Mouse (Mus musculus): ENCODE results near the gene Fgf12. TPM values are rescaled to one million over a fixed set of nuclear protein-coding genes. Genes with fewer than 3 reads are reported as not detected.
A peak's percentile ranks its signal among the peaks of the same experiment; 100 is the strongest.

The Fgf12 gene
- polyA plus RNA-seq, 1 experiment, result 73.5 TPM

- Histone ChIP-seq H3K27ac (ENCODE audit: insufficient read depth, low read depth, low read length) (no peak overlapping the region), H3K4me1 (ENCODE audit: control insufficient read depth, insufficient read depth, low read length) (peaks cover 4% of the 10 kb centered on the region; the same call in 1 of the 2 replicates), H3K4me3 (ENCODE audit: insufficient read depth, low read depth, low read length) (no peak overlapping the region)
- WGBS, result 96% methylated on average over 6 of the region's 6 CpGs
- TF ChIP-seq POLR2A (IDR thresholded peaks at IDR 0.05; ENCODE audit: insufficient read depth, low read depth, low read length), result no peak
- TF ChIP-seq CTCF (IDR thresholded peaks at IDR 0.05; ENCODE audit: insufficient read depth, low read depth, low read length), result no peak
These were observed 160.4 kb downstream of the Fgf12 start for GRCm38 (mm10) chr16:28592466-28592865.

- 61% methylated on average over 9 of the region's 9 CpGs for WGBS
- Histone ChIP-seq H3K4me3 (ENCODE audit: insufficient read depth, low read depth, low read length) (no peak overlapping the region), H3K4me1 (ENCODE audit: control insufficient read depth, insufficient read depth, low read length) (peaks cover 4% of the 10 kb centered on the region; the same call in 1 of the 2 replicates), H3K27ac (ENCODE audit: insufficient read depth, low read depth, low read length) (no peak overlapping the region)
- no peak for TF ChIP-seq CTCF (IDR thresholded peaks at IDR 0.05; ENCODE audit: insufficient read depth, low read depth, low read length)
- TF ChIP-seq POLR2A (IDR thresholded peaks at IDR 0.05; ENCODE audit: insufficient read depth, low read depth, low read length), result no peak
These were observed 161.3 kb downstream of the Fgf12 start for GRCm38 (mm10) chr16:28591583-28591982.

- TF ChIP-seq CTCF (IDR thresholded peaks at IDR 0.05; ENCODE audit: insufficient read depth, low read depth, low read length) (no peak), POLR2A (IDR thresholded peaks at IDR 0.05; ENCODE audit: insufficient read depth, low read depth, low read length) (no peak)
- H3K4me3 ChIP-seq (ENCODE audit: insufficient read depth, low read depth, low read length), result no peak overlapping the region
- H3K4me1 ChIP-seq (ENCODE audit: control insufficient read depth, insufficient read depth, low read length), result no peaks in the 10 kb centered on the region
- WGBS, result 80% methylated on average over 3 of the region's 3 CpGs
- H3K27ac ChIP-seq (ENCODE audit: insufficient read depth, low read depth, low read length), result no peak overlapping the region
These were observed 180.7 kb downstream of the Fgf12 start for GRCm38 (mm10) chr16:28572212-28572611.

GRCm38 (mm10) chr16:28564716-28565217, 188.1 kb downstream of the Fgf12 start:
- no peak for TF ChIP-seq CTCF (IDR thresholded peaks at IDR 0.05; ENCODE audit: insufficient read depth, low read depth, low read length)
- WGBS, result under 1% methylated on average over 58 of the region's 58 CpGs
- peaks cover 5% of the 10 kb centered on the region; the same call in 1 of the 2 replicates for H3K4me1 ChIP-seq (ENCODE audit: control insufficient read depth, insufficient read depth, low read length)
- H3K4me3 ChIP-seq (ENCODE audit: insufficient read depth, low read depth, low read length), result peak overlapping the region; percentile 75
- no peak overlapping the region for H3K27ac ChIP-seq (ENCODE audit: insufficient read depth, low read depth, low read length)

- TF ChIP-seq CTCF (IDR thresholded peaks at IDR 0.05; ENCODE audit: insufficient read depth, low read depth, low read length), result no peak; the same call in 1 of the 2 replicates
- no peak for TF ChIP-seq POLR2A (IDR thresholded peaks at IDR 0.05; ENCODE audit: insufficient read depth, low read depth, low read length)
- Histone ChIP-seq H3K4me1 (ENCODE audit: control insufficient read depth, insufficient read depth, low read length) (peaks cover 5% of the 10 kb centered on the region; the same call in 1 of the 2 replicates), H3K4me3 (ENCODE audit: insufficient read depth, low read depth, low read length) (peak overlapping the region; percentile 75), H3K27ac (ENCODE audit: insufficient read depth, low read depth, low read length) (no peak overlapping the region)
- WGBS, result under 1% methylated on average over 45 of the region's 45 CpGs
These were observed 188.7 kb downstream of the Fgf12 start for GRCm38 (mm10) chr16:28564075-28564715.

GRCm38 (mm10) chr16:28562847-28563246, 190.0 kb downstream of the Fgf12 start:
- 54% methylated on average over 6 of the region's 6 CpGs for WGBS
- no peak for TF ChIP-seq POLR2A (IDR thresholded peaks at IDR 0.05; ENCODE audit: insufficient read depth, low read depth, low read length)
- no peak for TF ChIP-seq CTCF (IDR thresholded peaks at IDR 0.05; ENCODE audit: insufficient read depth, low read depth, low read length)
- peaks cover 5% of the 10 kb centered on the region; the same call in 1 of the 2 replicates for H3K4me1 ChIP-seq (ENCODE audit: control insufficient read depth, insufficient read depth, low read length)

GRCm38 (mm10) chr16:28555219-28555618, 197.6 kb downstream of the Fgf12 start:
- Histone ChIP-seq H3K27ac (ENCODE audit: insufficient read depth, low read depth, low read length) (peak overlapping the region; percentile 44; the same call in 1 of the 2 replicates), H3K4me1 (ENCODE audit: control insufficient read depth, insufficient read depth, low read length) (no peaks in the 10 kb centered on the region), H3K4me3 (ENCODE audit: insufficient read depth, low read depth, low read length) (no peak overlapping the region)
- TF ChIP-seq CTCF (IDR thresholded peaks at IDR 0.05; ENCODE audit: insufficient read depth, low read depth, low read length) (no peak), POLR2A (IDR thresholded peaks at IDR 0.05; ENCODE audit: insufficient read depth, low read depth, low read length) (no peak)
- WGBS, result 43% methylated on average over 10 of the region's 10 CpGs

More at GRCm38 (mm10) chr16:28562847-28563246, 190.0 kb downstream of the Fgf12 start:
- Histone ChIP-seq H3K27ac (ENCODE audit: insufficient read depth, low read depth, low read length) (no peak overlapping the region), H3K4me3 (ENCODE audit: insufficient read depth, low read depth, low read length) (no peak overlapping the region)

- Histone ChIP-seq H3K27ac (ENCODE audit: insufficient read depth, low read depth, low read length) (no peak overlapping the region), H3K4me1 (ENCODE audit: control insufficient read depth, insufficient read depth, low read length) (no peaks in the 10 kb centered on the region), H3K4me3 (ENCODE audit: insufficient read depth, low read depth, low read length) (no peak overlapping the region)
- 57% methylated on average over 3 of the region's 3 CpGs for WGBS
- TF ChIP-seq POLR2A (IDR thresholded peaks at IDR 0.05; ENCODE audit: insufficient read depth, low read depth, low read length) (no peak), CTCF (IDR thresholded peaks at IDR 0.05; ENCODE audit: insufficient read depth, low read depth, low read length) (no peak)
These were observed 213.4 kb downstream of the Fgf12 start for GRCm38 (mm10) chr16:28539423-28539822.
